Mouse (Mus musculus) G1E (cell line): ENCODE measurements around the gene Tgfbr3.

Experiments used
- CTCF ChIP-seq: IDR thresholded peaks from 2 replicates; pipeline ENCODE4 v1.5.1; 2012; ENCODE audit warnings: low read depth, low read length, inconsistent platforms, mixed read lengths
- GATA1 ChIP-seq: IDR thresholded peaks from 2 replicates; pipeline ENCODE4 v1.6.1; 2012; ENCODE audit warnings: borderline replicate concordance, low read length, inconsistent platforms, mixed read lengths
- GATA2 ChIP-seq: IDR thresholded peaks from 2 replicates; pipeline ENCODE4 v1.6.1; 2012; ENCODE audit warnings: low read depth, low read length, inconsistent platforms, borderline replicate concordance
- TAL1 ChIP-seq: conservative IDR thresholded peaks from 2 replicates; pipeline ENCODE4 v1.6.1; 2012; ENCODE audit warnings: low read depth, low read length, inconsistent platforms, mixed read lengths

DNA sequence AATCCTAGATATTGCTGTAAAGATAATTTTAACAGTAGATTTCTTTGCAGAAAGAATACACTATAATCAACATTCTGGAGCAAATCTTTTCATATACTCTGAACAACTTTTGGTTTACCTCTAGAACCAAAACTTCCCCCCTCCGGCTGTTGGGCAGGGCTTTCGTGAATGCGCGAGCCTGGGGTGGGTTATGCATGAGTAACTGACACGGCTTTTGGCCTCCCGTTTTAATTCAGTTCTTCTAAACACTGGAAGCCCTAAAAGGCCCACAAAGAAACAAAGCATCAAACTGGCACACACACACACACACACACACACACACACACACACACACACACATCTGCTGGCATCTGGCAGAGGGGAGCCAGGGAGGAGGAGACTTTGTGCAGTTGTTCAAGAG is 164.3 kb downstream of the Tgfbr3 start:
- TF ChIP-seq TAL1, result no peak
- TF ChIP-seq CTCF, result no peak
- no peak for TF ChIP-seq GATA1
- TF ChIP-seq GATA2, result no peak
